Mouse (Mus musculus) stomach, embryonic 16.5 days (tissue): ENCODE measurements around the gene Apoa1. TPM values are rescaled to one million over a fixed set of nuclear protein-coding genes. Genes with fewer than 3 reads are reported as not detected.

ENCODE experiments used
- polyA plus RNA-seq: library from polyadenylated mRNA; unstranded; fragments of >200 nt; fragmentation: Nextera tagmentation; extraction: Ambion mirVana; gene quantifications from 2 replicates; pipeline ENCODE4 v1.2.1, GENCODE M21; 2015

The Apoa1 gene
- polyA plus RNA-seq, 1 experiment from 2014 or later = 643 TPM

Other genes with a start within 250 kb of the Apoa1 start
- gene Pafah1b2, start 215.9 kb upstream of the Apoa1 start, polyA plus RNA-seq = 143 and 152 TPM in 2 replicates
- gene Sik3, start 215.8 kb upstream of the Apoa1 start, polyA plus RNA-seq = 5.1 and 5.7 TPM in 2 replicates
- 64.3 and 64.4 TPM in 2 replicates for gene Apoc3, start 7.1 kb downstream of the Apoa1 start, polyA plus RNA-seq
- 196 and 228 TPM in 2 replicates for gene Apoa4, start 12.1 kb downstream of the Apoa1 start, polyA plus RNA-seq
- 0.49 TPM in 1 of 2 replicates, not detected in the other for gene Apoa5, start 40.1 kb downstream of the Apoa1 start, polyA plus RNA-seq
- gene Zpr1, start 44.5 kb downstream of the Apoa1 start, polyA plus RNA-seq = 48.5 and 51.8 TPM in 2 replicates
- gene Bud13, start 54.4 kb downstream of the Apoa1 start, polyA plus RNA-seq = 18.2 and 18.7 TPM in 2 replicates
- gene 4931429L15Rik, start 91.4 kb downstream of the Apoa1 start, polyA plus RNA-seq = not detected in 2 replicates